Mouse (Mus musculus): ENCODE measurements around the gene Cemip. TPM values are rescaled to one million over a fixed set of nuclear protein-coding genes. Genes with fewer than 3 reads are reported as not detected.
A peak's percentile ranks its signal among the peaks of the same experiment; 100 is the strongest.
"Not testable (repeated sequence)": the region's sequence is repeated elsewhere in the genome, so short reads cannot be mapped to it uniquely, and the experiment has no call there.

The Cemip gene
- polyA plus RNA-seq, 1 experiment from 2014 or later: 0.17 TPM

DNA sequence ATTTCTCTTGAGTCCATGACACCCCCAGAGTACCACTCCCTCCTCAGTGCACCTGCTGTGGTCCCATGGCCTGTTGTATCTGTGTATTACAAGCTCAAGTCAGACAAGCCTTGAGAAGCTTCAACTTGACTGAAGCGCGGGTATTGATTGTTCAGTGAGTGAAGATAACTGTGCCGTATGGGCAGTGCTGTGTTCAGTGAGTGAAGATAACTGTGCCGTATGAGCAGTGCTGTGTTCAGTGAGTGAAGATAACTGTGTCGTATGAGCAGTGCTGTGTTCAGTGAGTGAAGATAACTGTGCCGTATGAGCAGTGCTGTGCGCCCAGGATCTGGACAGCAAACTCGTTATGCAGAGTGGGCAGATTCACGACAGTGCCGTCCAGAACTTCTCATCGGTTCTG is 188.0 kb downstream of the Cemip start:
- no peak for DNase-seq (ENCODE audit: low spot score)
- no peak for TF ChIP-seq CTCF (IDR thresholded peaks at IDR 0.05; ENCODE audit: low read depth)
- no peak overlapping the region for H3K4me2 ChIP-seq (ENCODE audit: low read length)
- no peak for ATAC-seq (replicated peaks; ENCODE audit: low FRiP score, low read depth)
- no peaks in the 10 kb centered on the region for H3K9me3 ChIP-seq (replicated peaks; ENCODE audit: low read length)
- H3K4me1 ChIP-seq (replicated peaks; ENCODE audit: insufficient read depth, low read length): peaks cover 6% of the 10 kb centered on the region
- no peak overlapping the region for H3K9ac ChIP-seq (ENCODE audit: low read depth, low read length)
- H3K36me3 ChIP-seq (ENCODE audit: insufficient read depth, low read length): peaks cover 38% of the 10 kb centered on the region
- no peak overlapping the region for H3K27ac ChIP-seq
- H3K4me3 ChIP-seq (replicated peaks; ENCODE audit: low read depth, low read length): no peak overlapping the region
- no peaks in the 10 kb centered on the region for H3K27me3 ChIP-seq (ENCODE audit: insufficient read depth, low read length)
- 92% methylated on average over 11 of the region's 11 CpGs for WGBS

DNA sequence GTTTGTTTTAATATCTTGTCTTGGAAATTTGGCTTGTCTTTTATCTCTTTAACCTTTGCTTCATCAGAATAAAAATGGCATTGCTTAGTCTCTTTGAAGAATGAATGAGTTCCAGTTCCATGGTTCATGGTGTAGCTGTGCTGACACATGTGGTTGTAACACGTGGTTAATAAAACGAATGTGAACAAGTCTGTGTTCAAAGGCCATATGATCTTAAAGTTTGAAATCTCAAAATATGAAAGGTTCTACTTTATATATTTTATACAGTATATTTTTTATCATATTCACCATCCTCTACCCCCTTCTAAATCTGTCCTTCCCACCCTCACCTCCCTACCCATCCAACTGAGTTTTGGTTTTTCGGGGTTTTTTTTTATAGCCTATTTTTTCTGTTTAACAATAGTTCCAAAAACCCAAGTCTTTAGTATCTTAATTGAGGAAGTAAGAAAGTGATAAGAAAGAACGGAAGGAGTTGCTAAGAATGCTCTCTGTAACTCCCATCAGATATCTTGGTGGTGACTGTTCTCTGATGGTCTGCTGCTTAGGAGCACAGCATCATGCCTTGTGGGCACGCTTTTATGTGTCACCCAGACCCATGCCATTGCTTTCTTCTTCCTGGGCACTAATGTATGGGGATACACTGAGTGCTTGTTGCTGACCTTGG is 190.1 kb downstream of the Cemip start:
- Histone ChIP-seq H3K9me3 (replicated peaks; ENCODE audit: low read length) (no peaks in the 10 kb centered on the region), H3K9ac (ENCODE audit: low read depth, low read length) (no peak overlapping the region), H3K4me1 (replicated peaks; ENCODE audit: insufficient read depth, low read length) (peaks cover 13% of the 10 kb centered on the region), H3K4me3 (replicated peaks; ENCODE audit: low read depth, low read length) (no peak overlapping the region), H3K36me3 (ENCODE audit: insufficient read depth, low read length) (peaks cover 38% of the 10 kb centered on the region), H3K27ac (no peak overlapping the region), H3K4me2 (ENCODE audit: low read length) (no peak overlapping the region), H3K27me3 (ENCODE audit: insufficient read depth, low read length) (no peaks in the 10 kb centered on the region)
- TF ChIP-seq CTCF (IDR thresholded peaks at IDR 0.05; ENCODE audit: low read depth): no peak
- DNase-seq (ENCODE audit: low spot score) (no peak), ATAC-seq (replicated peaks; ENCODE audit: low FRiP score, low read depth) (no peak)
- 93% methylated on average over 5 of the region's 5 CpGs for WGBS

DNA sequence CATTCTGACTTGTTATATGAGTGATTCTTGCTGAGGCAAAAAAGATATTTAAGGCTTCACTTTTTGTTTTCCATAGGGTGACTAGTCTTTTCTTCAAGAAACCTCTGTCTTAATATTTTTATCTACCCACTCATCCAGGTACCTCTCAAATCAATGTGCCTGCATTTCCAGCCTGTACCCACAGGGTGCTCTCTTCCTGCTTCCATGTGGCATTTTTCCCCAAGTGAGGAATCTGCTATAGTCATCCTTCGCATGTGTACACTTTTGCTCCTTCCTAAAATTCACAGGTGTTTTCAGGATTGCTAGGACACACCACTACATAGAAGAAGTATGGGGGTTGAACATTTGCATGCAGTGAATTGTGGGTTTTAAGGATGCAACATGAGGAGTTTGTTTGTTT is 192.0 kb downstream of the Cemip start:
- Histone ChIP-seq H3K27me3 (ENCODE audit: insufficient read depth, low read length) (no peaks in the 10 kb centered on the region), H3K9me3 (replicated peaks; ENCODE audit: low read length) (no peaks in the 10 kb centered on the region), H3K4me3 (replicated peaks; ENCODE audit: low read depth, low read length) (no peak overlapping the region), H3K4me1 (replicated peaks; ENCODE audit: insufficient read depth, low read length) (peaks cover 13% of the 10 kb centered on the region), H3K4me2 (ENCODE audit: low read length) (no peak overlapping the region), H3K27ac (no peak overlapping the region), H3K36me3 (ENCODE audit: insufficient read depth, low read length) (peaks cover 29% of the 10 kb centered on the region), H3K9ac (ENCODE audit: low read depth, low read length) (no peak overlapping the region)
- WGBS: 97% methylated on average over 1 of the region's 1 CpGs
- ATAC-seq (replicated peaks; ENCODE audit: low FRiP score, low read depth) (no peak), DNase-seq (ENCODE audit: low spot score) (no peak)
- peak; percentile 27; the same call in 1 of the 2 replicates for TF ChIP-seq CTCF (IDR thresholded peaks at IDR 0.05; ENCODE audit: low read depth)

DNA sequence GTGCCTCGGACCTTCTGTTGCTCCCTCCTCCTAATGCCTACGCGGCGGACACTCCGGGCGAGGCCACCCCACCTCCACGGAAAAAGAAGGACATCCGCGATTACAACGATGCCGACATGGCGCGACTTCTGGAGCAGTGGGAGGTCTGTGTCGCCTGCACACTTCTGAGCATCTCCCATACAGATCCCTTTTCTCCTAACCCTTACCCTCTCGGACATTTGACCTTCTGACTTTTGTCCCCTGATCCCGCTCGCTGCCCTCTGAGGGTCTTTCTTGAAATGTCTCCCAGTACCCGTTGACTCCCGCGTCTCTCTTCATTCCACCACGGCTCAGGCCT is 194.0 kb downstream of the Cemip start:
- no peaks in the 10 kb centered on the region for H3K9me3 ChIP-seq (replicated peaks; ENCODE audit: low read length)
- DNase-seq (ENCODE audit: low spot score): no peak
- WGBS: under 1% methylated on average over 18 of the region's 21 CpGs
- H3K4me2 ChIP-seq (ENCODE audit: low read length): peak overlapping the region; percentile 79
- no peak for ATAC-seq (replicated peaks; ENCODE audit: low FRiP score, low read depth)
- H3K9ac ChIP-seq (ENCODE audit: low read depth, low read length): peak overlapping the region; percentile 82
- no peaks in the 10 kb centered on the region for H3K27me3 ChIP-seq (ENCODE audit: insufficient read depth, low read length)
- peak overlapping the region; percentile 80 for H3K4me3 ChIP-seq (replicated peaks; ENCODE audit: low read depth, low read length)
- peaks cover 13% of the 10 kb centered on the region for H3K4me1 ChIP-seq (replicated peaks; ENCODE audit: insufficient read depth, low read length)
- peak overlapping the region; percentile 93 for H3K27ac ChIP-seq
- no peak; the same call in 1 of the 2 replicates for TF ChIP-seq CTCF (IDR thresholded peaks at IDR 0.05; ENCODE audit: low read depth)
- H3K36me3 ChIP-seq (ENCODE audit: insufficient read depth, low read length): peaks cover 8% of the 10 kb centered on the region

DNA sequence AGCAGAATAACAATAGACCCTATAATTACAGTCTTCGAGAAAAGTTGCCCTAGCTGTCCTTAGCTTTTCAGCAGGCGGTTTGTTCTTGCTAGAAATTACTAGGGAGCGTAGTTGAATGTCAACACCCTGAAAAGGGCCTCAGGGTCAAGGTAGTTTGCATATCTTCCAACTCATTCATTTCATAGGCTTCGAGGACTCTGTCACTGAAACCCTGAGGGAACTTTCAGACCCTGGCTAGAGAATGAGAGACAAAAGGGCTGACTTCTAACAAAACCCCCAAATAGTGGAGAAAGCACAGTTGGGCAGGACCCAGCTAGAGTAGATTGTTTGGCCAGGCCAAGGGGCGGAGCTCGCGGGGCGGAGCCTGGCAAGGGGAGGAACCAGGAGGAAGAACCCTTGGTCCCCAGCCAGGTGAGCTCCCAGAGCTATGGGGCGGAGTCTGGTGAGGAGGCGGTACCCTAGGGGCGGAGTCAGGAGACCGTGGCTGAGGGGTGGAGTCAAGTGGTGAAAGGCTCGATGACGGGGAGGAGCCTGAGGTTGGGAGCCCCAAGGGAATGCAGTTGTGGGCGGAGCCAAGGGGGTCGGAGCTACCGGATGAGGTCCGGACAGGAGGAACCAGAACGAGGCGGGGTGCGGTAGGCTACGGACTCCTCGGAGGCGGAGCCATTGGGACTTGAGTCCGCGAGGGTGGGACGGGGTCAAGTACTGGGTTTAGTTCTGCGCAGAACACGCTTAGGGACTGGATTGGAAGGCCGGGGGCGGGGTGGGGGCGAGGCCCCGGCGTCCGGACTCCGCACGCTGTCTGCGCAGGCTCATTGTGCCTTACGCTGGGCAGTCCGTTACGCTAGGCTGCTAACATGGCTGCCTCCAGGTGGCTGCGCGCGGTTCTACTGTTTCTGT is 194.6 kb downstream of the Cemip start:
- peak overlapping the region; percentile 93 for H3K27ac ChIP-seq
- WGBS: 2% methylated on average over 43 of the region's 44 CpGs
- 0 out of 2 replicates have a peak, but pooled peaks cover 6% of the 10 kb centered on the region for H3K36me3 ChIP-seq (ENCODE audit: insufficient read depth, low read length)
- peaks cover 13% of the 10 kb centered on the region for H3K4me1 ChIP-seq (replicated peaks; ENCODE audit: insufficient read depth, low read length)
- peak; percentile 100 for DNase-seq (ENCODE audit: low spot score)
- no peaks in the 10 kb centered on the region for H3K9me3 ChIP-seq (replicated peaks; ENCODE audit: low read length)
- peak; percentile 99 for ATAC-seq (replicated peaks; ENCODE audit: low FRiP score, low read depth)
- H3K27me3 ChIP-seq (ENCODE audit: insufficient read depth, low read length): no peaks in the 10 kb centered on the region
- H3K9ac ChIP-seq (ENCODE audit: low read depth, low read length): peak overlapping the region; percentile 82
- H3K4me3 ChIP-seq (replicated peaks; ENCODE audit: low read depth, low read length): peak overlapping the region; percentile 80
- peak; percentile 46 for TF ChIP-seq CTCF (IDR thresholded peaks at IDR 0.05; ENCODE audit: low read depth)
- peak overlapping the region; percentile 79 for H3K4me2 ChIP-seq (ENCODE audit: low read length)

DNA sequence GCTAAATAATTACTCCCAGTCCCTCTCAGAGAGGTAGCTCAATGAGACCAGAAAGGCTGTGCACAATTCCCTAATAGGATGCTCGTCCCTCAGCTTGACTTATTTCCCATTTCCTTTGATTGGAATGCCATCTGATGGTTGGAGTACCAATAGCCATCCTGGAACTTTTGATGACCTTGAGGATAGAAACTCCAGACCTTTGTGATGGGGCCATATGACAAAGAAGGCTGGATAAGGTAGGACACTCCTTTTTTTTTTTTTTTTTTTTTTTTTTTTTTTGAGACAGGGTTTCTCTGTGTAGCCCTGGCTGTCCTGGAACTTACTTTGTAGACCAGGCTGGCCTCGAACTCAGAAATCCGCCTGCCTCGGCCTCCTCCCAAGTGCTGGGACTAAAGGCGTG is 196.4 kb downstream of the Cemip start:
- not testable (repeated sequence) for DNase-seq (ENCODE audit: low spot score); ATAC-seq (replicated peaks; ENCODE audit: low FRiP score, low read depth); H3K27ac ChIP-seq; H3K4me2 ChIP-seq (ENCODE audit: low read length); H3K4me3 ChIP-seq (replicated peaks; ENCODE audit: low read depth, low read length); H3K9me3 ChIP-seq (replicated peaks; ENCODE audit: low read length); H3K36me3 ChIP-seq (ENCODE audit: insufficient read depth, low read length); H3K27me3 ChIP-seq (ENCODE audit: insufficient read depth, low read length); H3K9ac ChIP-seq (ENCODE audit: low read depth, low read length)
- WGBS: 89% methylated on average over 5 of the region's 5 CpGs
- peaks cover 13% of the 10 kb centered on the region for H3K4me1 ChIP-seq (replicated peaks; ENCODE audit: insufficient read depth, low read length)

Data from kidney, postnatal 0 days (tissue).